Mouse (Mus musculus) lung, postnatal 0 days (tissue): Measurements from ENCODE around the gene Rhoa. TPM values are rescaled to one million over a fixed set of nuclear protein-coding genes. Genes with fewer than 3 reads are reported as not detected.

Experiments
- ATAC-seq: fragments of 200-750 bp; cut with Nextera tagmentation; 2 replicates; pipeline ENCODE4 v1.8.0; 2017; ENCODE audit warnings: moderate library complexity
- DNase-seq: peaks from one replicate; pipeline ENCODE4 v3.0.0-alpha.2; 2016; ENCODE audit warnings: low spot score
- H3K27ac ChIP-seq: fragments of 300-500 bp; sonication (generic); 2 replicates; pipeline ENCODE4 v1.5.1; 2014; ENCODE audit warnings: antibody characterized with exemption, mild to moderate bottlenecking, low read length, mixed read lengths
- H3K27me3 ChIP-seq: fragments of 300-500 bp; sonication (generic); replicated peaks from 2 replicates; pipeline ENCODE4 v1.6.1; 2014; ENCODE audit warnings: low read length, mixed read lengths; ENCODE audit not compliant: insufficient read depth
- H3K36me3 ChIP-seq: fragments of 300-500 bp; sonication (generic); 2 replicates; pipeline ENCODE4 v1.6.1; 2014; ENCODE audit warnings: low read length, mixed read lengths; ENCODE audit not compliant: insufficient read depth
- H3K4me1 ChIP-seq: fragments of 300-500 bp; sonication (generic); 2 replicates; pipeline ENCODE4 v1.6.1; 2014; ENCODE audit warnings: antibody characterized with exemption, low read depth, low read length, mixed read lengths; ENCODE audit not compliant: insufficient read depth
- H3K4me2 ChIP-seq: fragments of 300-500 bp; sonication (generic); replicated peaks from 2 replicates; pipeline ENCODE4 v1.6.1; 2014; ENCODE audit warnings: low read depth, mild to moderate bottlenecking, low read length, moderate library complexity, mixed read lengths
- H3K4me3 ChIP-seq: fragments of 300-500 bp; sonication (generic); 2 replicates; pipeline ENCODE4 v1.5.1; 2014; ENCODE audit warnings: low read depth, low read length
- H3K9ac ChIP-seq: fragments of 300-500 bp; sonication (generic); replicated peaks from 2 replicates; pipeline ENCODE4 v1.6.1; 2014; ENCODE audit warnings: low read depth, mild to moderate bottlenecking
- H3K9me3 ChIP-seq: fragments of 300-500 bp; sonication (generic); 2 replicates; pipeline ENCODE4 v1.6.1; 2016; ENCODE audit warnings: low read length, mixed read lengths
- CTCF ChIP-seq: IDR thresholded peaks from 2 replicates; pipeline ENCODE4 v1.5.1; 2016; ENCODE audit warnings: antibody characterized with exemption, mild to moderate bottlenecking
- EP300 ChIP-seq: IDR thresholded peaks from 2 replicates; pipeline ENCODE4 v1.6.1; 2016; ENCODE audit warnings: antibody characterized with exemption, mild to moderate bottlenecking, control low read depth
- WGBS: fragments of 180-500 bp; shearing (Covaris S2); extraction: QIAGEN DNeasy Blood & Tissue Kit; methylation state at CpG from one replicate; pipeline ENCODE4 v1.1.7; 2014; 5-methylcytosine and 5-hydroxymethylcytosine counted together
- polyA plus RNA-seq: library from polyadenylated mRNA; unstranded; fragments of >200 nt; fragmentation: Nextera tagmentation; extraction: Ambion mirVana; gene quantifications from 2 replicates; pipeline ENCODE4 v1.2.1, GENCODE M21; 2015

Gene Rhoa
- polyA plus RNA-seq, 1 experiment from 2014 or later = 582 TPM

GRCm38 (mm10) chr9:108378736-108379135, 72.8 kb downstream of the Rhoa start:
- TF ChIP-seq EP300 (no peak), CTCF (no peak)
- no peaks in the 10 kb centered on the region for H3K4me1 ChIP-seq
- H3K4me3 ChIP-seq = no peak overlapping the region
- ATAC-seq (peak; percentile 39), DNase-seq (no peak)
- no peak overlapping the region for H3K27ac ChIP-seq
- H3K9me3 ChIP-seq = no peaks in the 10 kb centered on the region
- peaks cover 48% of the 10 kb centered on the region for H3K36me3 ChIP-seq
- WGBS = 80% methylated on average over 5 of the region's 5 CpGs
- no peak overlapping the region for H3K4me2 ChIP-seq
- no peak overlapping the region for H3K9ac ChIP-seq
- H3K27me3 ChIP-seq = no peaks in the 10 kb centered on the region

GRCm38 (mm10) chr9:108379294-108379693, 73.4 kb downstream of the Rhoa start:
- Histone ChIP-seq H3K4me2 (no peak overlapping the region), H3K27me3 (no peaks in the 10 kb centered on the region), H3K27ac (no peak overlapping the region), H3K4me3 (no peak overlapping the region), H3K36me3 (peaks cover 45% of the 10 kb centered on the region), H3K9ac (no peak overlapping the region), H3K4me1 (no peaks in the 10 kb centered on the region), H3K9me3 (no peaks in the 10 kb centered on the region)
- ATAC-seq (0 out of 2 replicates have a peak, but pooled peaks have one; percentile 10), DNase-seq (no peak)
- no peak for TF ChIP-seq EP300
- no peak for TF ChIP-seq CTCF
- 86% methylated on average over 4 of the region's 4 CpGs for WGBS

- H3K27ac ChIP-seq = no peak overlapping the region; the same call in 1 of the 2 replicates
- WGBS = 68% methylated on average over 9 of the region's 9 CpGs
Measured at GRCm38 (mm10) chr9:108381382-108381781, 75.5 kb downstream of the Rhoa start.

GRCm38 (mm10) chr9:108385006-108385405, 79.1 kb downstream of the Rhoa start:
- H3K4me1 ChIP-seq = no peaks in the 10 kb centered on the region
- H3K27ac ChIP-seq = peak overlapping the region; percentile 1; the same call in 1 of the 2 replicates
- no peaks in the 10 kb centered on the region for H3K27me3 ChIP-seq
- no peak overlapping the region for H3K9ac ChIP-seq
- H3K9me3 ChIP-seq = no peaks in the 10 kb centered on the region
- no peak overlapping the region for H3K4me3 ChIP-seq
- no peak overlapping the region for H3K4me2 ChIP-seq
- no peak for TF ChIP-seq EP300
- TF ChIP-seq CTCF = no peak
- WGBS = 50% methylated on average over 7 of the region's 7 CpGs
- peaks cover 40% of the 10 kb centered on the region for H3K36me3 ChIP-seq
- ATAC-seq (no peak), DNase-seq (peak; percentile 19)

More at GRCm38 (mm10) chr9:108381382-108381781, 75.5 kb downstream of the Rhoa start:
- DNase-seq (peak; percentile 87), ATAC-seq (peak; percentile 83)
- no peak overlapping the region for H3K9ac ChIP-seq
- no peaks in the 10 kb centered on the region for H3K27me3 ChIP-seq
- H3K4me1 ChIP-seq = no peaks in the 10 kb centered on the region
- no peak overlapping the region for H3K4me2 ChIP-seq
- H3K9me3 ChIP-seq = no peaks in the 10 kb centered on the region
- TF ChIP-seq EP300 (peak; percentile 81), CTCF (no peak)
- H3K4me3 ChIP-seq = no peak overlapping the region
- peaks cover 42% of the 10 kb centered on the region for H3K36me3 ChIP-seq

- Histone ChIP-seq H3K27ac (no peak overlapping the region), H3K4me3 (no peak overlapping the region), H3K4me1 (no peaks in the 10 kb centered on the region), H3K9ac (no peak overlapping the region), H3K9me3 (no peaks in the 10 kb centered on the region), H3K4me2 (no peak overlapping the region), H3K27me3 (no peaks in the 10 kb centered on the region), H3K36me3 (peaks cover 44% of the 10 kb centered on the region)
- no peak for DNase-seq
- TF ChIP-seq CTCF (no peak), EP300 (no peak)
- no peak for ATAC-seq
- WGBS = 84% methylated on average over 4 of the region's 4 CpGs
Measured at GRCm38 (mm10) chr9:108386816-108387215, 80.9 kb downstream of the Rhoa start.

Other genes starting within 250 kb of the Rhoa start
- gene Mst1, start 225.7 kb upstream of the Rhoa start, polyA plus RNA-seq = 0.62 and 1.1 TPM in 2 replicates
- gene Rnf123, start 222.8 kb upstream of the Rhoa start, polyA plus RNA-seq = 19.7 and 20.4 TPM in 2 replicates
- gene Apeh, start 211.5 kb upstream of the Rhoa start, polyA plus RNA-seq = 29.3 and 34.6 TPM in 2 replicates
- 0.06 and 0.12 TPM in 2 replicates for gene Bsn, start 115.7 kb upstream of the Rhoa start, polyA plus RNA-seq
- gene Dag1, start 42.2 kb upstream of the Rhoa start, polyA plus RNA-seq = 130 and 138 TPM in 2 replicates
- gene Nicn1, start 15.7 kb upstream of the Rhoa start, polyA plus RNA-seq = 15.8 and 18.3 TPM in 2 replicates
- 9.2 and 9.8 TPM in 2 replicates for gene Amt, start 9.3 kb upstream of the Rhoa start, polyA plus RNA-seq
- gene Tcta, start within 50 bp of the Rhoa start, polyA plus RNA-seq = 92.9 and 93.1 TPM in 2 replicates
- 1,509 and 1,541 TPM in 2 replicates for gene Gpx1, start 32.8 kb downstream of the Rhoa start, polyA plus RNA-seq
- 61.4 and 66.4 TPM in 2 replicates for gene Usp4, start 41.7 kb downstream of the Rhoa start, polyA plus RNA-seq
- 0.35 and 0.49 TPM in 2 replicates for gene 1700102P08Rik, start 86.7 kb downstream of the Rhoa start, polyA plus RNA-seq
- gene Ccdc36, start 122.4 kb downstream of the Rhoa start, polyA plus RNA-seq = 0.31 and 0.56 TPM in 2 replicates
- gene BC048562, start 130.4 kb downstream of the Rhoa start, polyA plus RNA-seq = not detected in 2 replicates
- gene Ccdc71, start 154.4 kb downstream of the Rhoa start, polyA plus RNA-seq = 42.1 and 44.3 TPM in 2 replicates
- 60.5 and 77.6 TPM in 2 replicates for gene Klhdc8b, start 155.5 kb downstream of the Rhoa start, polyA plus RNA-seq
- gene Lamb2, start 173.6 kb downstream of the Rhoa start, polyA plus RNA-seq = 54.8 and 55.2 TPM in 2 replicates
- gene Usp19, start 184.5 kb downstream of the Rhoa start, polyA plus RNA-seq = 37.1 and 39.4 TPM in 2 replicates
- gene Qars, start 201.6 kb downstream of the Rhoa start, polyA plus RNA-seq = 62.0 and 65.7 TPM in 2 replicates
- 58.1 and 58.3 TPM in 2 replicates for gene Qrich1, start 210.7 kb downstream of the Rhoa start, polyA plus RNA-seq